Mouse (Mus musculus) frontal cortex, postnatal 10 days (tissue): ENCODE data around the gene Skida1.
A peak's percentile ranks its signal among the peaks of the same experiment; 100 is the strongest.
"Not testable (repeated sequence)": the region's sequence is repeated elsewhere in the genome, so short reads cannot be mapped to it uniquely, and the experiment has no call there.

Experiments used
- DNase-seq, 2 experiments: peaks; one replicate each; pipeline ENCODE4 v3.0.0; 2022; ENCODE audit warnings: low spot score in 2 of 2, mixed read lengths in 1 of 2

The Skida1 gene

GRCm38 (mm10) chr2:18048453-18049075 lies at the start of gene Skida1:
Gene Skida1 (minus strand): TSS chr2:18049051.
- no peak for DNase-seq

GRCm38 (mm10) chr2:18095804-18096203 lies 47.0 kb upstream of the Skida1 start:
- no peak for DNase-seq

GRCm38 (mm10) chr2:18094319-18094718 lies 45.5 kb upstream of the Skida1 start:
- DNase-seq: no peak

- no peak for DNase-seq
Measured at GRCm38 (mm10) chr2:18093858-18094257, 45.0 kb upstream of the Skida1 start.

- not testable (repeated sequence) for DNase-seq
Measured at GRCm38 (mm10) chr2:18087695-18088094, 38.8 kb upstream of the Skida1 start.

GRCm38 (mm10) chr2:18080182-18080860 lies 31.5 kb upstream of the Skida1 start:
- no peak for DNase-seq

GRCm38 (mm10) chr2:18071947-18072346 lies 23.1 kb upstream of the Skida1 start:
- no peak for DNase-seq

- DNase-seq: no peak
Measured at GRCm38 (mm10) chr2:18068071-18068796, 19.4 kb upstream of the Skida1 start.

- no peak for DNase-seq
Measured at GRCm38 (mm10) chr2:18066436-18066835, 17.6 kb upstream of the Skida1 start.

GRCm38 (mm10) chr2:18065708-18066030 lies 16.8 kb upstream of the Skida1 start:
- no peak for DNase-seq

GRCm38 (mm10) chr2:18064941-18065707 lies 16.3 kb upstream of the Skida1 start:
- DNase-seq: peak; percentile 75 to 77

GRCm38 (mm10) chr2:18064356-18064858 lies 15.6 kb upstream of the Skida1 start:
- peak; percentile 92 to 95 for DNase-seq

- peak; percentile 55 to 62 for DNase-seq
Measured at GRCm38 (mm10) chr2:18063763-18064251, 15.0 kb upstream of the Skida1 start.

- no peak for DNase-seq
Measured at GRCm38 (mm10) chr2:18060396-18060795, 11.5 kb upstream of the Skida1 start.

GRCm38 (mm10) chr2:18059891-18060290 lies 11.0 kb upstream of the Skida1 start:
- DNase-seq: no peak

- no peak for DNase-seq
Measured at GRCm38 (mm10) chr2:18059063-18059462, 10.2 kb upstream of the Skida1 start.

GRCm38 (mm10) chr2:18058146-18058708 lies 9.4 kb upstream of the Skida1 start:
- DNase-seq: no peak

- peak in 1 of 2 experiments; percentile 62 for DNase-seq
Measured at GRCm38 (mm10) chr2:18057336-18058145, 8.7 kb upstream of the Skida1 start.

- peak; percentile 88 to 90 for DNase-seq
Measured at GRCm38 (mm10) chr2:18056786-18057255, 8.0 kb upstream of the Skida1 start.
